Mouse (Mus musculus): ENCODE measurements around the gene Nucb1. TPM values are rescaled to one million over a fixed set of nuclear protein-coding genes. Genes with fewer than 3 reads are reported as not detected.

Nucb1 gene
- polyA plus RNA-seq, 1 experiment from 2014 or later, result 124 TPM

GRCm38 (mm10) chr7:45549641-45550436 is 39.6 kb upstream of the Nucb1 start:
- no peak overlapping the region for H3K4me3 ChIP-seq (ENCODE audit: low read depth, low read length)
- no peaks in the 10 kb centered on the region for H3K36me3 ChIP-seq (ENCODE audit: control insufficient read depth, insufficient read depth)
- H3K27ac ChIP-seq (ENCODE audit: low read length), result no peak overlapping the region
- WGBS (ENCODE audit: insufficient replicate concordance), result 76% methylated on average over 16 of the region's 16 CpGs
- H3K9me3 ChIP-seq (replicated peaks; ENCODE audit: control insufficient read depth, low read length), result no peaks in the 10 kb centered on the region; the same call in 1 of the 2 replicates
- ATAC-seq (ENCODE audit: low read depth), result no peak
- H3K4me2 ChIP-seq (ENCODE audit: low read depth, low read length), result no peak overlapping the region
- H3K9ac ChIP-seq (ENCODE audit: low read depth, low read length), result no peak overlapping the region
- no peaks in the 10 kb centered on the region for H3K27me3 ChIP-seq (ENCODE audit: control insufficient read depth, insufficient read depth, low read depth, low read length)
- peaks cover 4% of the 10 kb centered on the region for H3K4me1 ChIP-seq (ENCODE audit: control insufficient read depth, low read depth, low read length)

- Histone ChIP-seq H3K4me2 (ENCODE audit: low read depth, low read length) (no peak overlapping the region), H3K27ac (ENCODE audit: low read length) (no peak overlapping the region), H3K4me1 (ENCODE audit: control insufficient read depth, low read depth, low read length) (no peaks in the 10 kb centered on the region; the same call in 1 of the 2 replicates), H3K9ac (ENCODE audit: low read depth, low read length) (no peak overlapping the region), H3K9me3 (replicated peaks; ENCODE audit: control insufficient read depth, low read length) (no peaks in the 10 kb centered on the region; the same call in 1 of the 2 replicates), H3K27me3 (ENCODE audit: control insufficient read depth, insufficient read depth, low read depth, low read length) (no peaks in the 10 kb centered on the region), H3K4me3 (ENCODE audit: low read depth, low read length) (no peak overlapping the region), H3K36me3 (ENCODE audit: control insufficient read depth, insufficient read depth) (no peaks in the 10 kb centered on the region)
- WGBS (ENCODE audit: insufficient replicate concordance), result 51% methylated on average over 1 of the region's 1 CpGs
- ATAC-seq (ENCODE audit: low read depth), result no peak
These were observed 34.3 kb upstream of the Nucb1 start for GRCm38 (mm10) chr7:45544525-45544924.

GRCm38 (mm10) chr7:45540213-45540612 is 30.0 kb upstream of the Nucb1 start:
- no peaks in the 10 kb centered on the region; the same call in 1 of the 2 replicates for H3K9me3 ChIP-seq (replicated peaks; ENCODE audit: control insufficient read depth, low read length)
- H3K27ac ChIP-seq (ENCODE audit: low read length), result no peak overlapping the region
- H3K36me3 ChIP-seq (ENCODE audit: control insufficient read depth, insufficient read depth), result no peaks in the 10 kb centered on the region
- no peak overlapping the region for H3K9ac ChIP-seq (ENCODE audit: low read depth, low read length)
- H3K4me1 ChIP-seq (ENCODE audit: control insufficient read depth, low read depth, low read length), result no peaks in the 10 kb centered on the region; the same call in 1 of the 2 replicates
- no peak overlapping the region for H3K4me3 ChIP-seq (ENCODE audit: low read depth, low read length)
- peaks cover 8% of the 10 kb centered on the region for H3K27me3 ChIP-seq (ENCODE audit: control insufficient read depth, insufficient read depth, low read depth, low read length)
- H3K4me2 ChIP-seq (ENCODE audit: low read depth, low read length), result no peak overlapping the region
- 0 out of 2 replicates have a peak, but pooled peaks have one; percentile 41 for ATAC-seq (ENCODE audit: low read depth)
- WGBS (ENCODE audit: insufficient replicate concordance), result 69% methylated on average over 2 of the region's 2 CpGs

- H3K4me1 ChIP-seq (ENCODE audit: control insufficient read depth, low read depth, low read length), result no peaks in the 10 kb centered on the region; the same call in 1 of the 2 replicates
- peaks cover 8% of the 10 kb centered on the region for H3K27me3 ChIP-seq (ENCODE audit: control insufficient read depth, insufficient read depth, low read depth, low read length)
- no peaks in the 10 kb centered on the region for H3K9me3 ChIP-seq (replicated peaks; ENCODE audit: control insufficient read depth, low read length)
- no peak overlapping the region for H3K27ac ChIP-seq (ENCODE audit: low read length)
- no peaks in the 10 kb centered on the region for H3K36me3 ChIP-seq (ENCODE audit: control insufficient read depth, insufficient read depth)
- H3K9ac ChIP-seq (ENCODE audit: low read depth, low read length), result no peak overlapping the region
- WGBS (ENCODE audit: insufficient replicate concordance), result 67% methylated on average over 3 of the region's 3 CpGs
- no peak for ATAC-seq (ENCODE audit: low read depth)
- H3K4me2 ChIP-seq (ENCODE audit: low read depth, low read length), result no peak overlapping the region
- H3K4me3 ChIP-seq (ENCODE audit: low read depth, low read length), result no peak overlapping the region
These were observed 28.9 kb upstream of the Nucb1 start for GRCm38 (mm10) chr7:45539095-45539494.

GRCm38 (mm10) chr7:45538163-45539041 is 28.2 kb upstream of the Nucb1 start:
- no peaks in the 10 kb centered on the region for H3K9me3 ChIP-seq (replicated peaks; ENCODE audit: control insufficient read depth, low read length)
- H3K4me2 ChIP-seq (ENCODE audit: low read depth, low read length), result peak overlapping the region; percentile 66
- peak overlapping the region; percentile 47; the same call in 1 of the 2 replicates for H3K9ac ChIP-seq (ENCODE audit: low read depth, low read length)
- ATAC-seq (ENCODE audit: low read depth), result peak; percentile 62
- H3K27me3 ChIP-seq (ENCODE audit: control insufficient read depth, insufficient read depth, low read depth, low read length), result peaks cover 8% of the 10 kb centered on the region
- H3K36me3 ChIP-seq (ENCODE audit: control insufficient read depth, insufficient read depth), result no peaks in the 10 kb centered on the region
- no peaks in the 10 kb centered on the region; the same call in 1 of the 2 replicates for H3K4me1 ChIP-seq (ENCODE audit: control insufficient read depth, low read depth, low read length)
- WGBS (ENCODE audit: insufficient replicate concordance), result 8% methylated on average over 29 of the region's 29 CpGs
- no peak overlapping the region for H3K27ac ChIP-seq (ENCODE audit: low read length)
- H3K4me3 ChIP-seq (ENCODE audit: low read depth, low read length), result peak overlapping the region; percentile 53

GRCm38 (mm10) chr7:45537602-45538001 is 27.4 kb upstream of the Nucb1 start:
- Histone ChIP-seq H3K4me1 (ENCODE audit: control insufficient read depth, low read depth, low read length) (no peaks in the 10 kb centered on the region; the same call in 1 of the 2 replicates), H3K27me3 (ENCODE audit: control insufficient read depth, insufficient read depth, low read depth, low read length) (peaks cover 8% of the 10 kb centered on the region), H3K4me2 (ENCODE audit: low read depth, low read length) (peak overlapping the region; percentile 66), H3K36me3 (ENCODE audit: control insufficient read depth, insufficient read depth) (no peaks in the 10 kb centered on the region), H3K9me3 (replicated peaks; ENCODE audit: control insufficient read depth, low read length) (no peaks in the 10 kb centered on the region), H3K27ac (ENCODE audit: low read length) (no peak overlapping the region), H3K9ac (ENCODE audit: low read depth, low read length) (no peak overlapping the region), H3K4me3 (ENCODE audit: low read depth, low read length) (no peak overlapping the region)
- no peak for ATAC-seq (ENCODE audit: low read depth)
- 68% methylated on average over 10 of the region's 10 CpGs for WGBS (ENCODE audit: insufficient replicate concordance)

- Histone ChIP-seq H3K4me1 (ENCODE audit: control insufficient read depth, low read depth, low read length) (no peaks in the 10 kb centered on the region; the same call in 1 of the 2 replicates), H3K4me3 (ENCODE audit: low read depth, low read length) (no peak overlapping the region), H3K4me2 (ENCODE audit: low read depth, low read length) (no peak overlapping the region), H3K9ac (ENCODE audit: low read depth, low read length) (no peak overlapping the region), H3K27ac (ENCODE audit: low read length) (no peak overlapping the region), H3K9me3 (replicated peaks; ENCODE audit: control insufficient read depth, low read length) (no peaks in the 10 kb centered on the region), H3K27me3 (ENCODE audit: control insufficient read depth, insufficient read depth, low read depth, low read length) (peaks cover 8% of the 10 kb centered on the region), H3K36me3 (ENCODE audit: control insufficient read depth, insufficient read depth) (no peaks in the 10 kb centered on the region)
- WGBS (ENCODE audit: insufficient replicate concordance), result 79% methylated on average over 1 of the region's 1 CpGs
- no peak for ATAC-seq (ENCODE audit: low read depth)
These were observed 25.5 kb upstream of the Nucb1 start for GRCm38 (mm10) chr7:45535676-45536075.

GRCm38 (mm10) chr7:45530643-45531042 is 20.4 kb upstream of the Nucb1 start:
- Histone ChIP-seq H3K4me1 (ENCODE audit: control insufficient read depth, low read depth, low read length) (peaks cover 10% of the 10 kb centered on the region), H3K9me3 (replicated peaks; ENCODE audit: control insufficient read depth, low read length) (no peaks in the 10 kb centered on the region), H3K4me2 (ENCODE audit: low read depth, low read length) (no peak overlapping the region), H3K27ac (ENCODE audit: low read length) (no peak overlapping the region), H3K9ac (ENCODE audit: low read depth, low read length) (no peak overlapping the region), H3K27me3 (ENCODE audit: control insufficient read depth, insufficient read depth, low read depth, low read length) (no peaks in the 10 kb centered on the region; the same call in 1 of the 2 replicates), H3K36me3 (ENCODE audit: control insufficient read depth, insufficient read depth) (no peaks in the 10 kb centered on the region), H3K4me3 (ENCODE audit: low read depth, low read length) (no peak overlapping the region)
- no peak for ATAC-seq (ENCODE audit: low read depth)
- WGBS (ENCODE audit: insufficient replicate concordance), result 56% methylated on average over 2 of the region's 2 CpGs

Data from liver, embryonic 16.5 days (tissue).